Mouse (Mus musculus) G1E (cell line): ENCODE measurements around the gene Zfp346.

Experiments used
- CTCF ChIP-seq: IDR thresholded peaks from 2 replicates; pipeline ENCODE4 v1.5.1; 2012; ENCODE audit warnings: low read depth, low read length, inconsistent platforms, mixed read lengths
- GATA1 ChIP-seq: IDR thresholded peaks from 2 replicates; pipeline ENCODE4 v1.6.1; 2012; ENCODE audit warnings: borderline replicate concordance, low read length, inconsistent platforms, mixed read lengths
- GATA2 ChIP-seq: IDR thresholded peaks from 2 replicates; pipeline ENCODE4 v1.6.1; 2012; ENCODE audit warnings: low read depth, low read length, inconsistent platforms, borderline replicate concordance
- POLR2AphosphoS5 ChIP-seq: IDR thresholded peaks from 2 replicates; pipeline ENCODE4 v1.6.1; 2012; ENCODE audit warnings: low read depth, low read length, inconsistent platforms; ENCODE audit not compliant: insufficient replicate concordance
- TAL1 ChIP-seq: conservative IDR thresholded peaks from 2 replicates; pipeline ENCODE4 v1.6.1; 2012; ENCODE audit warnings: low read depth, low read length, inconsistent platforms, mixed read lengths

- no peak for TF ChIP-seq CTCF
- no peak for TF ChIP-seq GATA1
- no peak for TF ChIP-seq TAL1
- TF ChIP-seq POLR2AphosphoS5: no peak
- no peak for TF ChIP-seq GATA2
Measured at GRCm38 (mm10) chr13:55182173-55182894, 77.2 kb downstream of the Zfp346 start.
